Mouse (Mus musculus) kidney, adult 18-20 months (tissue): Measurements from ENCODE around the gene Adgrv1.

Source experiments
- DNase-seq: peaks from one replicate; pipeline ENCODE4 v3.0.0; 2021

Adgrv1 gene

DNA sequence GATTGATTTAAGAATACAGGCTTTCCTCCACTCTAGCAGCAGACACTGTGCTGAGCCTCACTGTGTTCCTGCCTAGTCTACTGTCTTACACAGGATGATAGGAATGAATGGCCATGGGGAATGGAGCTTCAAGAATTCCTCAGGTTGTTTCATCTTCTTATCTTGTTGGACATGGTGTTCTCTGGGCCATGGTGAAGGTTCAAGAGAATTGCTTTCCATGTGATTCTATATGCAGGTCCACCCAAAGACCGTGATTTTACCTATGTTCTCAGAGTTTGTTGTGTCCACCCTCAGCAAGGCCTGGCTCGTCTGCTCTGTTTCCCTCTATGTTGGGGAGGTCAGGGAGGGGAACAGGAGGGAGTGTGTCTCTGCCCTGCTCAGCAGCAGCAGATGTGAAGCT is 26.0 kb downstream of the Adgrv1 start:
- no peak for DNase-seq

DNA sequence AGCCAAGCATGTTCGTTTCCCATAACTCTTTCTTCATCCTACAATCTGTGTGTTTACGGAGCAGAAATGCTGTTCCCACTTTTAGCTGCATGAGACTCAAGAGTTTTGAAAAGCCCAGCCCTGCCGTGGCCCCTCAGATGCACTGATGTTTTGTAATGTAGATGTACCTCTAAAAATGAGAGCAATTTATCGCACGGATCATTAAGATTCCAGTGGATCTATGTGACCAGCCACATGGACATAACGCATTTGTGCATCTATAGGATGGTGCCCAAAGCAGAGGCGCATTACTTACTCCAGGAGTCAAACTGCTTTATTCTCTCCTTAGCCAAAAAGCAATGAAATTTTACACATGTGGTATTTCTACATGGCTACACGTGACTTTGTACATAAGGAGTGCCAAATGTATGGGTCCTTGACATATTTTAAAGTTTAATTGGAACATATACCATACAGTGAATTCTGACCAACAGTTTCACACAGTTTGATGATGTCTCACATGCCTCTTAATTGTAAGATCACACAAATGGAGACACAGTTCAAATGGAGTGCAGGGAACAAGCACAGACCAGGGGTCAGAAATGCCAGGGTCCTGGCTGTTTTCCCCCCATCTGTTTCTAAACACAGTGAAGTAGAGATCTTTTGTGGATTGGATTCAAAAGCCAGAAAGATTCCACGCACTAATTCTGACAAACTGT is 35.9 kb downstream of the Adgrv1 start:
- no peak for DNase-seq

DNA sequence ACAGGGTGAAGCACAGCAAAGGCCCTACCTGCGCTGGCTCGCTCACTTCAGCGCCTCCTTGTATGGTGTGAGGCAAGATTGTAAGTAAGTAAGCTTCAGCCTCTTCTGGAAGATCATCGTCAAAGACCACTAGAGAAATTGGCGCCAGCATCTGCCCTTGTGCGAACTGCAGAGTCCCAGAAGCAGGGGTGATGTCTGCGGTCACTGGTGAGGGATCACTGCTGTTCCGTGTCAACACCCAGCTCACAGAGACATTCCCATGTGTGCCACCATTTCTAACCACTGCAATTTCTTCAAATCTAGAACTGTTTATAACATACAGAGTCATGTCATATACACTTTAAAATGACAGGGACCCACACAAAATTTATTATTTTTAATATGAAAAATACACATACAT is 54.3 kb downstream of the Adgrv1 start:
- DNase-seq = no peak

DNA sequence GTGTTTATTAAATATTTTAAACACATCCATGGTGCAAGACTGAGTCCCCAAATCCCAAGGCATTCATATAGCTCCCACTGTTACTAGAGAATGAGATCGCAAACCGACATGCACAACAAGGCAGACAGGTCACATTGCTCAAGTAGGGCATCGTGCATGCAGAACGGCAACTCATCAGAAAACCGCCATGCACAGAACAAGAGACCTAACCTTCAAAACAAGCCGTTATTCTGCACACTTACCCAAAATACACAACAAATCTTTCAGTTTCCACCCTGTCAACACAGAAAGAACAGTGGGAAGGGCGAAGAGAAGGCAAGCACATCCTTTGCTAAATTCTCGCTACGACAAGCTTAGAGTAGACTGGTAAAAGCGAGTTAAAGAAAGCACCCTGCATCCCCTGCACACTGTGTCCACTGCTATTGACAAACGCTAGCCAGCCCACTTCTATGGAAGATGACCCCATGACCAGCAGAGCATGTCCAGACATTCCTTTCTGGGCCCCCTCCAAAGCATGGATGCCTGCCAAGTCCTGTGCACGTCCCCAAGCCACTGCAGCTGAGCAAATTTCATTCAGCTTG is 62.6 kb downstream of the Adgrv1 start:
- DNase-seq = peak; percentile 32

DNA sequence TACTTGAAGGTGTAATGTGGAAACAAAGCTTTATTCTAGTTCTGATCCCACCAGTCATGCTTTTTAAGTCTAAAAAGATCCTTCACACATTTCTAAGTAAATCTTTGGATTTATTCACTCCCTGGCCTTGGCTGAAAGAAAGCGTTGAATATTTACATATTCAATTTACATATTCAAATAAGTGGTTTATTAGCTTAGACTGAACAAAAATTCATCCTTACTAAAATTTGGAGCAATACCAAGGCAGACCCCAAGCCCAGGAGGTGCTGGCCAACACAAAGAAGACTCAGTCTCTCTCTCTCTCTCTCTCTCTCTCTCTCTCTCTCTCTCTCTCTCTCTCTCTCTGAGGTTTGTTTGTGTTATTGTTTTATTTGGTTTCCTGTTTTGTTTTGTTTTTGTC is 82.9 kb downstream of the Adgrv1 start:
- no peak for DNase-seq

DNA sequence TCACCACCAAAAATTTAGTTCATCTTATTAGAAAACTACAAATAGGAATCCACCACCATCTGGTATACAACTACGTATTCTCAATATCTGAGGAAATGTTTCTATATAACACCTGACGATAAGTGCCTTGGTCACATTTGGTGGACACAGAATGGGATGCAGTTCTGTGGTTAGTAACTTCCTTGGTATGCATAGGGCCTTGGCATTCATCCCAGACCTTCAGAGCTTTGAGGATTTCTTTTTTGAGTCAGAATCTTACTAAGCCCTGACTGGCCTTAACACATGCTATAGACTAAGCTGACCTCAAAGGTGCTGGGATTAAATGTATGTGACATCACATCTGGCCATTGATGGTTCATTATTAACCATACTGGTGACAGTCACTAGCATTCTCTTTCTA is 98.0 kb downstream of the Adgrv1 start:
- DNase-seq = no peak

DNA sequence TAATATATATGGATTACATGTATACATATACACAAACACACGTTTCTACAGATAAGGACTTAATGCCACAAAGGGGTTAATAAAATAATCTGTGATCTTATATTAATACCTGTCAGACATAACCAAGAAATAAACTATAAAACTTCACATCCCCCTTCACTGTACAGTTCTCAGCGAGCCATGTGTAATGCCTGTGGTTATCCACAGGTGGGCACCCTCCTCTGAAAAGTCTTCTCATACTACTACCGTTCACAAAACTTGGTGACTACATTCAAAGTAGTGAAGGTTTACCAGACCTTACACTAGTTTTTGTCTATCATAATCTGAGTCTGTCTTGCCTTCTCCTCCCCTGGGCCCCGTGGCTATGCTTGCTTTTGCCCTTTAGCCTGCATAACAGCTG is 106.3 kb downstream of the Adgrv1 start:
- DNase-seq = no peak

DNA sequence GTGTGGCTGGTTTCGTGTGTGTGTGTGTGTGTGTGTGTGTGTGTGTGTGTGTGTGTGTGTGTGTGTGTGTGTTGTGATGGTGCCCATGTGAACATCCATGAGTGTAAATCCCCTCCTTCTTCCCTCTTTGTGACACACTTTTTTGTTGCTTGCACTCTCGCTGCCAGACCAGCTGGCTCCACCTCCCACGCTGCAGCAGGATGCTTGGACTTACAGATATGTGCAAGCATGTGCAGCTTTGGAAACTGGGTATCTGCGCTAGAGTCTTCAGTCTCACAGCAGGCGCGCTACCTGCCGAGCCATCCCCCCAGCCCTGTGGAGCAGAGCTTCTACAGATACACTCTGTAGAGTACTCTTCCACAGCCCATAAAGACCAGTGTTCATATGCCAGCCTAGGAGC is 122.8 kb downstream of the Adgrv1 start:
- DNase-seq = no peak

DNA sequence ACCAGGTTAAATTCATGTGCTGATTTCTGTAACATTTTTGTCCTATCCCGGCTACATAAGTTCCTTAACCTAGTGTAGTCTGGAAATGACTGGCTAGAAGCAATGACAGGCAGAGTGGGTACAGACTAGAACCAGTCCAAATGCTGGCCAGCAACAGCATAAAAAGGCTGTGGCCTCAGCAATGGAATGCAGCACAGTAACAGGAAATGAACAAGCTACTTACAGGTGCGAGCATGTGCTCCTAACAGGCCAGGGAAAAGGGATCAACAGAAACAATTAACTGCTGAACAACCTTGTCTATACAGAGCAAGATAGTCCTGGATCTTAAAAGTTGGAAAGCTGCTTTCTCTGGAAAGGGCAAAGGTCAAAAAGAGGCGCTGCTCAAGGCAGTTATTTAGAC is 135.9 kb downstream of the Adgrv1 start:
- no peak for DNase-seq

DNA sequence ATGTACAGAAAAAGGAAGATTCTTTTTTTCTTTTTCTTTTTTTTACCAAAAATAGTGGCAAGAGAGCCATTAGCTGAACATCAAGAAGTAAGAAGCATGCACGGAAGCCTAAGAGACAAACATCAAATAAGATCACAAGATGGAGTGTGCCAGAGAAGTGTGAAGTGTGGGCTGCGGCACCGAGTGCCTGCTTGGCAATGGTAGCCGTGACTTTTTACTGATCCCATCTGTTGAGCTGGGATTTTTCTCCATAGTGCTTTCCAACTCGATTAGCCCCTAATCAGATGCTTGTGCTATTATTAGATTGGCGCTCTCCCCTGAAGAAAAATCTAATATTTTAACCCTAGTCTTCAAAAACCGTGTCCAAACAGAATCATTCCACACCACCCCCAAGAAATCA is 141.0 kb downstream of the Adgrv1 start:
- DNase-seq = no peak

DNA sequence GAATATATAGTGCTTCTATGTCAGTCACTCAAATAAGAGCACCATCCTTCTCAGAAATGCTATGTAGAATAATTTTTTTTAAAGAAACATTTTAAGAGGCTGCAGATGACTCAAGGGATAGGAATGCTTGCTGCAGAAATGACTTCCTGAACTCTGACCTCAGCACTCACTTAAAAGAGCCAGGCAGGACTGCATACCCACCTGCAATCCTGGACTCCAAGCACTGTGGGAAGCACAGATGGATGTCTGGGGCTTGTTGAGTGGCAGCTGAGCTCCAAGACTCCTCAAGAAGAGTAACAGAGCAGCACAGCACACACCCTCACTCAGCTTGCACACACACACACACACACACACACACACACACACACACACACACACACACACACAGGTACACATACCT is 146.0 kb downstream of the Adgrv1 start:
- no peak for DNase-seq

DNA sequence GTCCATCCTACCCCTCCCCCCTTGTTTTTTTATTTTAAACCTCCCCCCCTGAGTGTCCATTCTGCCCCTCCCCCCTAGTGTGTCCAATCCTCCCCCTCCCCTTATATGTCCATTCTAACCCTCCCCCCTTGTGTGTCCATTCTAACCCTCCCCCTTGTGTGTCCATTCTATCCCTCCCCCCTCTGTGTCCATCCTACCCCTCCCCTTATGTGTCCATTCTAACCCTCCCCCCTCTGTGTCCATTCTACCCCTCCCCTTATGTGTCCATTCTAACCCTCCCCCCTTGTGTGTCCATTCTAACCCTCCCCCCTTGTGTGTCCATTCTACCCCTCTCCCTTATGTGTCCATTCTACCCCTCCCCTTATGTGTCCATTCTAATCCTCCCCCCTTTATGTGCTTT is 159.2 kb downstream of the Adgrv1 start:
- no peak for DNase-seq

DNA sequence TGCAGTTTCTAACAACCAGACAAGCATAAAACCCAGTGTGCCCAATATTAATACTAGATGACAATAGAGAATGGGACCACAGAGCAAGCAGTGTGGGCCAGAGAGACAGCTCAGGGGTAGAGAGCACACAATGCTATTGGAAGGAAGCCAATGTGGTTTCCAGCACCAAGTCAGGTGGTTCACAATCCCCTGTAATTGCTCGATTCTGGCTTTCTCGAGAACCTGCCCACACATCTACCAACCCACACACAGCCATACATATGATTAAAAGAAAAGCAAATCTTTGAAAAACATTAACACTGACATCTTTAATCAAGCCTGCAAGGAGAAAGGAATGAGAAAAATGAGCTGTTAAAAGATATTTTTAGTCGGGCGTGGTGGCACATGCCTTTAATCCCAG is 166.3 kb downstream of the Adgrv1 start:
- no peak for DNase-seq

DNA sequence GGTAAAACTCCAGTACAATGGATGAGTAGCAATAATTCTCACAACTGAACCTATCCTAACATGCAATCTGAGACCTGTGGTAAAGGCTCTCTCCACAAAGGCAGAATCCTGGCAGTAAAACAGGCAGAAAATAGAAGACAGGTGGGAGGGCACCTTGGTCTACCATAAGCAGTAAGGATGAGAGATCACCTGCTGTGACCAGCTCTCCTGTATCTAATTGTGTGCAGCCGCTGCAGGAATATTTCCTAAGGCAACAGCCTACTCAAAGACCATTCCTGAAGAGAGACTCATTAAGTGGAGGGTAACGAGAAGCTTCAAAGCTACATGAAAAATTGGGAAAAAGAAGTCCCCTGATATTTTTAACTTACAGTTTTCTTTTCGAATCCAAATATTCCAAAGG is 167.2 kb downstream of the Adgrv1 start:
- no peak for DNase-seq

DNA sequence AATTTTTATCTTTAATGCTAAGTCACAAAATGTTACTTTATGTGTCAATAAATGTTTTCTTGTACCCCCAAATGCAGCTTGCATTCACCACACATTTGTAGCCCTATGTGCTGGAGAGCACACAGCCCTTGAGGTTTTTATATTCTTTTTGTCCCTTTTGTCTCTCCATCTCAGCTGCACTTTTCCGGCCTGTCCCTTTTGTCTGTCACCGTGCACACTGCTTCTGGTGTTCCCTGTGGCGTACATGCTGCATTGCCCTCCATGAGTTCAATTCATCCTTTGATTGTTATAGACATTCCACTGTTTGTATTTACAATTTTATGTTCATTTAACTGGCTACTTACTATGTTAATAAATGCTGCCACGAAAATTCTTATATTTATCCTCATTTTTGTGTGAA is 183.3 kb downstream of the Adgrv1 start:
- no peak for DNase-seq

DNA sequence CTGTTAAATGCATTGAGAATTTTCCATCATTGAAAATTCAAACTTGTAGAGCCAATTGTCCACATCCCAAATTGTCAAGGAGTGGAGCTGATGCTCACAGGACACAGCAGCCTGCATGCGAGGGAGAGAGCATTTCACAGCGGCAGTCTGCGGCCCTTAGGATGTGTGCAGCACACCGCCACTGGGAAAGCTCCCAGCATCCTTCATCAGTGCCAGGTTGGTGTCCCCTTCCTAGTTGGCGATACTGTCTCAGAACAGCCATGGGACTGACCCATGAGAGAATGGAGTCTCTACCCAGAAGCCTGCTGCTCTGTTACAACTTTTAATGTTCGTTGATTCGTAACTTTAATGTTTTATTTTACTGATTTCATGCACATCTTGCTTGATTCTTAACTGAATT is 183.8 kb downstream of the Adgrv1 start:
- no peak for DNase-seq

DNA sequence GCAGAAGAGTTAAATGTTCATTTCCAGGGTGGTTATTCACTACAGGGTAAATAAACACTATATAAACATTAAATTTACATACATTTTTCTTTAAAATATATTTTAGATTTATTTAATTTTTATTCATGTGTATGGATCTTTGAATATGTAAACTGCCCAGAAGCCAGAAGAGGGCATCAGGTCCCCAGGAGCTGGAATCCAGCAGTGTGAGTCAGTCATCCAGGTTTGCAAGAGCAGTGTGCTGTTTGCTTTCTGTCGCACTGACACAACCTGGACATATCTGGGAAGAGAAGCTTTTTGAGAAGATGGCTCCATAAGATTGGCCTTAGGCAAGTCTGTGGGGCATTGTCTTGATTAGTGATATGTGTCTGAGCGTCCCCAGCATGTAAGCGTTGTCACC is 191.5 kb downstream of the Adgrv1 start:
- no peak for DNase-seq

DNA sequence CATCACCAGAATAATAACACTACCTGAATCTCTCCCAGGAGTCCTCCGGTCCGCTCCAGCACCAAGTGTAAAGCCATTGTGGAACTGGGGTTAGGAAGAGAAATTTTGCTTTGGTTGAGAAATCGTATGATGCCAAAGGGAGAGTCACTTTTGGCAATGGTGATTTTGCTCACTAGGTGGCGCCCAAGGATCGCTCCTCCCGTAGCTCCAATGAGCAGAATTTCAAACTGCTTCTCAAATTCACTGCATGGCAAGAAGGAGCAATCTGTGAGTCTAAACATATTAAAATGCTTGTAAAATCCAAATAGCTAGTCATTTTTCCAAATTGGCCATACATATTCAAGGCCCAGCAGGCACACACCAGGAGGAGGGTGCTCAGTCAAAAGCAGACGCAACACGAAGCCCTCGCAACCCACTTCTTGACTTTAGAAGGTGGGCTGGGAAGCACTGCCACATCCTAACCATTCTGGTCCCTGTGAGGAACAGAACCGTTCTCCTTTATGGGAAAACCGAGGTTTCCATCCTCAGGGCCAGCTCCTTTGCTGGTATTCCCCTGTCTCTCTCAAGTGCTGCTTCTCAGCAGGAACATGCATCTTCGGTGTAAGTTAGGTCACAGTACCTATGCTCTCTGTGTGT is 193.4 kb downstream of the Adgrv1 start:
- DNase-seq = peak; percentile 76

DNA sequence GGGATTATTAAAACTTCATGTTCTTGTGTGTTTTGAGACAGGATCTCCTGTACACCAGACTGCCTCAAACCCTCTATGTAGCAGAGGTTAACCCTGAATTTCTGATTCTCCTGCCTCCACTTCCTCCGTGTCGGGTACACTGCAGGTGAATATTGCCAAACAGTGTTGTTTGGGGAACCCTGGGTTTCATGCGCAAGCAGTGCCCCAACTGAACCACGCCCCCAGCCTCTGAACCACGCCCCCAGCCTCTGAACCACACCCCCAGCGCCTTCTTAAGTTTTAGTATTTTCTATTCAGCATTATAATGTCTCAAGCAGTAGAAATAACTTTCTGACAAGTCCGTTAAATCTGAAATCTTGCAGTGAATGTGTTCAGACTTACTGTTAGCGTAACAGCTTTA is 195.9 kb downstream of the Adgrv1 start:
- DNase-seq = no peak

DNA sequence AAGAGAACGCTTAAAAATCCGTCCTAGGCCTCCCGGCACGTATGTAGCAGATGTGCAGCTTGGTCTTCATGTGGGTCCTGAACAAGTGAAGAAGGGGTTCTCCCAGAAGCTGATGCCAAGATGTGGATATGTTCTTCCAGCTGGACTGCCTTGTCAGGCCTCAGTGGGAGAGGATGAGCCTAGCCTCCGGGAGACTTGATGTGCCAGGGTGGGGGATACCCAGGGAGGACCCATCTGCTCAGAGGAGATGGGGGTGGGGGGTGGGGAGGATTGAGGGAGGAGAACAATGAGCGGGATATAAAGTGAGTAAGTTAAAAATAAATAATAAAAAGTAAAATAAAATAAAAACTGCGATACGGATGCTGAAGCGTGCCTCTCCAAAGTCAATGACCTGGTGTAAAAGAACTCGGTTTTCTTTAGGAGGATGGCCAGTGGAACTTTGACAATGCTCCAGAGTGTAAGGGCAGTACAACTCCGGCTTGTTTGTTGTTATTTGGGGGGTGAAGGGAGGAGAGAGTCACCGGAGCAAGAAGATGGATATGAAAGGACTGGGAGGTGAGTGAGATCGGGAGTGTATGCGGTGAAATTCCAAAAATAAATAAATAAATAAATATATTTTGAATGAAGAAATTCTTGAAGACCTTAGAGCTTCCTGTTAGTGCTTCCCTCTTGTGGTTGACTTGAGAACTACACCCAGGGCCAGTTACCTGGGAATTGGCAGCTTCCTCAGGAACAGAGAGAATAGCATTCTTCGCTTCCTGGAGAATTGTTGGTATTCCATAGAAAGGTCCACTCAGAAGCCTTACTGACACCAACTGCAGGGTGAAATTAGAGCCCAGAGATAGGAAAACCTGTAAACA is 205.8 kb downstream of the Adgrv1 start:
- peak; percentile 54 for DNase-seq

DNA sequence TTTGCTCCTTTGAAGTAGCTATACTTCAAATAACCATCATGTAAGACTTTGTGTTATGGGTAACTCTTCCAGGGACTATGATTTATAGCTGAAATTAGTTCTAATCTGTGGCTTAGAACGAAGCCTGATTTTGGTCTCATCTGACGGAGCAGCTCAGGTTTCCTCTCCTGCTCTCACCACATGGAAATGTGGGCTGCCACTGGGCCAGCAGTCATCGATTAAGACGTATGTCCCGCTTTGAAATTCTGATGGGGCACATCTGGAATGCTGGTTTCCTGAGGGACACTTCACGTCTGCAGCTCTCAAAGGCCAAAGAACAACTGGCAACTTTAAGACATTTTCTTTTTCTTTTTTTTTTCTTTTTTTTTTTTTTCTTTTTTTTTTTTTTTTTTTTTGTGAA is 207.8 kb downstream of the Adgrv1 start:
- DNase-seq = no peak

DNA sequence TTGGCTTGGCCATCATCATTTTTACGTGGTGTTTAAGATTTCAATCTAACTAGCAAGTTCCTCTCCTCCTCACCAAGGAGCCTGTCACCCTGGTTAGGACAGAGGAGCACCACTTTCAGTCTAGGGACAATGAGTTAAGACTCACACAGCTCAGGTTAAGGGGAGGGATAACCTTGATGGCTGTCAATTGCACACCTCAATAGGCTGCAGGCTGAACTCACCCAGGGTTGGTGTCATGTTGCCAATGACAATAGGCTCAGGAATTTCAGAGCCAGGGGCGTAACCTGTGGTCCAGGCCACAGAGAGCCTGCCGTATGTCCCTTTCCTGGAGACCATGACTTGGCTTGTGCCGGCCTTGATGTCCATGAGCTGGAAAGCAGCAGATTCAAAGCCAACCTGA is 209.0 kb downstream of the Adgrv1 start:
- DNase-seq = no peak

DNA sequence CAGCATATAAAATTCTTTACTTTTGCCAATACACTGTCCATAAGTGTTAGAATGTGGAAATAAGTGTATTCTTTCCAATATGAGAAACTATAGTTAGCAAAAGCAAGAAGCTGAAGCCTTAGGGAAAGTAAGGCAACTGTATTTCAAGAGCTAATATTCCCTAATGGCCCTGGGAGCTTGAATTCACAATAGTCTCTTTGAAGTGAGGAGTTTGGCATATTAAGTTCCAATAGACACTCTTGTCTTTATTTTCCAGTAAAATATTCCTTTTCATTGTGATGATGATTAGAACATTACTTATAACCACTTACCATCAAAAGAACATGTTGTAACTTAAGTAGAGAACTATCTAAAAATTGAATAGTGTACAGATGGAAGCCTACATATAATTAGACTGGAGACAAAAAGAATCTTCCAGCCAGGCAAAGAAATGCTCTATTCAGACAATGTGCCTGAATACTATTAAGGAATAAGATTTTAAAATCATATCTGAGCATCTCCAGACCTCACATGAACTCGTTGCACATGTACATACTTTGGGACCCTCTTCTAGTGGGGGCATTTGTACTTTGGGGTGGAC is 225.0 kb downstream of the Adgrv1 start:
- DNase-seq = no peak
